Mouse (Mus musculus) limb, embryonic 13.5 days (tissue): ENCODE measurements around the gene Aldh9a1. TPM values are rescaled to one million over a fixed set of nuclear protein-coding genes. Genes with fewer than 3 reads are reported as not detected.

Source experiments
- ATAC-seq: fragments of 200-750 bp; cut with Nextera tagmentation; 2 replicates; pipeline ENCODE4 v1.8.0; 2017; ENCODE audit warnings: low read depth, moderate number of reproducible peaks, moderate TSS enrichment; ENCODE audit not compliant: low FRiP score
- H3K27ac ChIP-seq: fragments of 300-500 bp; sonication (generic); 2 replicates; pipeline ENCODE4 v1.5.1; 2015; ENCODE audit warnings: inconsistent platforms, mild to moderate bottlenecking, moderate library complexity
- H3K27me3 ChIP-seq: fragments of 300-500 bp; sonication (generic); 2 replicates; pipeline ENCODE4 v1.6.1; 2015; ENCODE audit warnings: mild to moderate bottlenecking, inconsistent platforms
- H3K36me3 ChIP-seq: fragments of 300-500 bp; sonication (generic); 2 replicates; pipeline ENCODE4 v1.6.1; 2015; ENCODE audit warnings: inconsistent platforms, mild to moderate bottlenecking, moderate library complexity
- H3K4me1 ChIP-seq: fragments of 300-500 bp; sonication (generic); 2 replicates; pipeline ENCODE4 v1.6.1; 2015; ENCODE audit warnings: inconsistent platforms
- H3K4me2 ChIP-seq: fragments of 300-500 bp; sonication (generic); replicated peaks from 2 replicates; pipeline ENCODE4 v1.6.1; 2015; ENCODE audit warnings: inconsistent platforms, mild to moderate bottlenecking, moderate library complexity
- H3K4me3 ChIP-seq: fragments of 300-500 bp; sonication (generic); 2 replicates; pipeline ENCODE4 v1.5.1; 2015; ENCODE audit warnings: moderate library complexity, mild to moderate bottlenecking, inconsistent platforms
- H3K9ac ChIP-seq: fragments of 300-500 bp; sonication (generic); 2 replicates; pipeline ENCODE4 v1.6.1; 2015; ENCODE audit warnings: mild to moderate bottlenecking, inconsistent platforms
- H3K9me3 ChIP-seq: fragments of 300-500 bp; sonication (generic); 2 replicates; pipeline ENCODE4 v1.6.1; 2016; ENCODE audit warnings: inconsistent platforms
- WGBS: fragments of 180-500 bp; shearing (Covaris S2); methylation state at CpG from one replicate; pipeline ENCODE4 v1.1.7; 2015; 5-methylcytosine and 5-hydroxymethylcytosine counted together
- polyA plus RNA-seq: library from polyadenylated mRNA; unstranded; fragments of >200 nt; fragmentation: Nextera tagmentation; extraction: Ambion mirVana; gene quantifications from 2 replicates; pipeline ENCODE4 v1.2.1, GENCODE M21; 2015

The Aldh9a1 gene
- polyA plus RNA-seq, 1 experiment from 2014 or later: 57.5 TPM

DNA sequence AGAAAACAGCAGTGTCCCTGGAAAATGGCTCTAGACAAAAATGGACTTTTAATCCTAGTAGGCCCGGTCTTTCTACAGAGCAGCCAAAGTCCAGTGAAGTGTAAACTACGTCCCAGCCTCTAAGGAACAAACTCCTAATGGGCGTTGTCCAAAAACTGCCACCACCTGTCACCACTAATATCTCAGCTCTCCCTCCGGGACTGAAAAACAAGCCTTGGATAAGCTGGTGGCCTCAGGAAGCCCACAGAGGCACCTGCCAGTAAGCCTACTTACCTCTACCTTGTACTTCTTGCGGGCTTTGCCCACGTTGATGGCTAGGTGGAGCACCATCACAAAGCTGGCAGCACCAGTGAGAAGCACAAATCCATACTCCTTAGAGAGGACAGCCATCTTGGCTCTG lies 28.2 kb downstream of the Aldh9a1 start:
- H3K4me2 ChIP-seq: no peak overlapping the region
- H3K27ac ChIP-seq: no peak overlapping the region
- H3K27me3 ChIP-seq: 0 out of 2 replicates have a peak, but pooled peaks cover 3% of the 10 kb centered on the region
- H3K9me3 ChIP-seq: no peaks in the 10 kb centered on the region
- no peak for ATAC-seq
- no peak overlapping the region for H3K9ac ChIP-seq
- H3K36me3 ChIP-seq: peaks cover 13% of the 10 kb centered on the region
- H3K4me1 ChIP-seq: peaks cover 3% of the 10 kb centered on the region; the same call in 1 of the 2 replicates
- 47% methylated on average over 6 of the region's 6 CpGs for WGBS
- no peak overlapping the region for H3K4me3 ChIP-seq

DNA sequence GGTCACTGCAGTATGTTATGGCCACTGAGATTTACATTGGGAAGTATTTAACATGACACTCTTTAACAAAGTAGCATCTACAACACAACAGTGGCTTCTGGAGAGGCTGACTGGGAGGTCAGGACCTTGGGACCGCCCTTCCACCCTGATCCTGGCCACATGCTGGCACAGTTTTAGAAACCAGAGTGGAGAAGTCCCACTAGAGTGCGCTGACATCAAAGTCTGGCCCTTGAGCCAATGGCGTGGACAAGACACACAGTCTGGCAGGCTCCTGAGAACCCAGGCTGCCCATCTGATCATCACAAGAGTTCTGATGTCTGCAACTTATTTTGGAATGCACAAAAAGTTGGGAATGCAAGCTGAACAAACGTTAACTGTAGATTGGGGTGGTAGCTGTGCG lies 30.0 kb downstream of the Aldh9a1 start:
- 71% methylated on average over 5 of the region's 5 CpGs for WGBS
- no peak overlapping the region for H3K9ac ChIP-seq
- H3K27ac ChIP-seq: no peak overlapping the region
- no peaks in the 10 kb centered on the region for H3K27me3 ChIP-seq
- ATAC-seq: no peak
- H3K4me3 ChIP-seq: no peak overlapping the region
- H3K4me1 ChIP-seq: peaks cover 3% of the 10 kb centered on the region; the same call in 1 of the 2 replicates
- no peaks in the 10 kb centered on the region for H3K9me3 ChIP-seq
- H3K4me2 ChIP-seq: no peak overlapping the region
- peaks cover 13% of the 10 kb centered on the region for H3K36me3 ChIP-seq

DNA sequence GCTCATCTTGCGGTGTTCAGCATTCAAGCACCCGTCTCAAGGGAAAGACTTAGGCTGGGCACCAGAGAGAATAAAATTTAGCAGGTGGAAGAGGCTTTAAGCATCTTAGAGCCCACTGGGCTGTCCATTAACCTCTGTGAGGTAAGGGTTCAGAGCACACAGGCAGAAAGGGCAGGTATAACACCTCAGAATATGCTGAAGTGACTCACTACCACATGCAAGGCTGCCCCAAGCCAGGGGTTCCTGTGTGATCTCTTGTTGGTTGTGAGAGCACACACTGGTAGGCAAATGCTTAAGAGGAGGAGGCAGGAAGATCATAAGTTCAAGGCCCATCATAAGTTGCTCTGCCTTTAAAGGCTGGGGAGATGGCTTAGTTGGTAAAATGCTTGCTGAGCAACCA lies 30.4 kb downstream of the Aldh9a1 start:
- Histone ChIP-seq H3K27ac (no peak overlapping the region), H3K4me3 (no peak overlapping the region), H3K4me1 (peaks cover 3% of the 10 kb centered on the region; the same call in 1 of the 2 replicates), H3K4me2 (no peak overlapping the region), H3K9ac (no peak overlapping the region), H3K27me3 (no peaks in the 10 kb centered on the region), H3K9me3 (no peaks in the 10 kb centered on the region), H3K36me3 (peaks cover 13% of the 10 kb centered on the region)
- no peak for ATAC-seq
- 90% methylated on average over 2 of the region's 2 CpGs for WGBS

DNA sequence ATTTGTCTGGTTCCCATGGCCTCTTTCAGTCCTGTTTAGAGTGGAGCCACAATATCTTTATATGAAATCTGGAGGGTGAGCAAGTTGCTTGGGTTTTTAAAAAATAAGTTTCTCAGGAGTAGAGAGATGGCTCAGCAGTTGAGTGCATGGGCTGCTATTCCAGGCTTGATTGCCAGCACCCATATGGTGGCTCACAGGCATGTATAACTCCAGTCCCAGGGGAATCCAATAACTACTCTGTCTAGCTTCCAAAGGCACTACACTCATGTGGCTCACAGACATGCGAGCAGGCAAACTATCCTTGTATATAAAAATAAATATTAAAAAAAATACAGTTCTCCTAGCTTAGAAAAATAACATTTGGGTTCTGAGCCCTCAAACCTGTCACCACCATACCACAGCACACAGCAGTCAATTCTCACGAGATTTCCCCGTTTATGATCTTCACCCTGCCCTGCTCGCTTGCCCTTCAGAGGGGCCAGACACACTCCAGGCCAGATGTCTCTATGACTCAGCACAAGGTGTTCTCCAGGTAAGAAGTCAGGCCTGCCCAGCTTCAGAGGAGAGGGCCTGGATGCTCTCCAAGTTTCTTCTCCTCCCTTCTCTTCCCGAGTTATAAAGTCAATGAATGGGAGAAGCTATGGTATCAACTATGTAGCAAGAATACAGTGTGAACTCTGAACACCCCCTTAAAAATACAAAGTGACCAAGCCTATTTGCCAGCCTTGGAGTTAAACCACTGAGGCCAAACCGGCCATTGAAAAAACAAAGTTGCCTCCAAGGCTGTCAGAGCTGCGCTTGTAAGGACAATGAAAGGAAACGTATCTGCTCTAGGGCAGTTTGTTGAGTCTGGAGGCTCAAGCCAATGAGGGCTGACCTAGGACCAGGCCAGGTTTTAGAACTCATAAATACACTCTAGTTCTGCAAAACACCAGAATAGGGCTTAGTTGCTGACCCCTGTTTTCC lies 31.5 kb downstream of the Aldh9a1 start:
- no peak for ATAC-seq
- WGBS: 78% methylated on average over 8 of the region's 8 CpGs

DNA sequence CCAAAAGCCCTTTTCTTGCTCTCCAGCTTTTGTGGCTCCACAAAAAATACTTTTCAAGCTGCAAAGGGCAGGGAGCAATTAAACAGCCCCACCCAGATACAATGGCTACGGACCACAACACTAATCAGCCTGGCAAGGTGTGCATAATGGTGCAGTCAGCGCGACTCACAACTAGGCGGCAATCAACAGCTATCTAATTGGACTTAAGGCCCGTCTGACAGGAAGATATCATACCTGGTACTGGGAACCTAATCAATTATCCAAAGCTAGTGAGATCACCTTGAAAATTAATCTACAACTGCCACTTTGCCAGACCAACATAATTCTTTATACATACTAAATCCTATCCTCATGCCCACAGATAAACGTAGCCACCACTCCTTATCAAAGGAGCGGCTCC lies 32.5 kb downstream of the Aldh9a1 start:
- no peaks in the 10 kb centered on the region for H3K36me3 ChIP-seq
- H3K4me3 ChIP-seq: no peak overlapping the region
- no peak for ATAC-seq
- no peak overlapping the region for H3K27ac ChIP-seq
- peaks cover 3% of the 10 kb centered on the region; the same call in 1 of the 2 replicates for H3K4me1 ChIP-seq
- H3K9ac ChIP-seq: no peak overlapping the region
- whole genome bisulfite sequencing: 81% methylated on average over 7 of the region's 7 CpGs
- H3K9me3 ChIP-seq: no peaks in the 10 kb centered on the region
- no peaks in the 10 kb centered on the region for H3K27me3 ChIP-seq
- no peak overlapping the region for H3K4me2 ChIP-seq

More for the DNA sequence above, 31.5 kb downstream of the Aldh9a1 start:
- Histone ChIP-seq H3K27ac (no peak overlapping the region), H3K27me3 (no peaks in the 10 kb centered on the region), H3K4me3 (no peak overlapping the region), H3K36me3 (peaks cover 3% of the 10 kb centered on the region), H3K9me3 (no peaks in the 10 kb centered on the region), H3K4me1 (peaks cover 3% of the 10 kb centered on the region; the same call in 1 of the 2 replicates), H3K4me2 (no peak overlapping the region), H3K9ac (no peak overlapping the region)

DNA sequence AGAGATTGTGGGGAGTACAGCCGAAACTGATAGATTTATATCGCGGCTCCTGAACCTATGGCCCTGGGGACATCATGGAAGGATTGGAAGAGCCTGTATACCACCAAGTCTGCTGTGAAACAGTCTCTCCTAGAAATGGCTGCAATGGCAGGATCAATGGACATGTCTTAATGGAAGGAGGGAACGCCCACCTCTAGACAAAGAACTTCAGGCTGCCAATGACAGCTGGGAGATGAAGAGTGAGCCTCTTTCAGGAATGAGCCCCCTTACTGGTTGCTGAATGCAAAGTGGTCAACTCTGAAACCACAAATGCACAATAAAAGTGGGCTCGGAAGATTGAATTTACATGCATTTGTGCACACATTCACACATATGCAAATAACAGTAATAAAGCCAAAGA lies 33.0 kb downstream of the Aldh9a1 start:
- Histone ChIP-seq H3K36me3 (no peaks in the 10 kb centered on the region), H3K4me3 (no peak overlapping the region), H3K9me3 (no peaks in the 10 kb centered on the region), H3K4me2 (no peak overlapping the region), H3K9ac (no peak overlapping the region), H3K27ac (no peak overlapping the region), H3K4me1 (peaks cover 2% of the 10 kb centered on the region; the same call in 1 of the 2 replicates), H3K27me3 (no peaks in the 10 kb centered on the region)
- ATAC-seq: no peak
- 95% methylated on average over 5 of the region's 5 CpGs for WGBS

DNA sequence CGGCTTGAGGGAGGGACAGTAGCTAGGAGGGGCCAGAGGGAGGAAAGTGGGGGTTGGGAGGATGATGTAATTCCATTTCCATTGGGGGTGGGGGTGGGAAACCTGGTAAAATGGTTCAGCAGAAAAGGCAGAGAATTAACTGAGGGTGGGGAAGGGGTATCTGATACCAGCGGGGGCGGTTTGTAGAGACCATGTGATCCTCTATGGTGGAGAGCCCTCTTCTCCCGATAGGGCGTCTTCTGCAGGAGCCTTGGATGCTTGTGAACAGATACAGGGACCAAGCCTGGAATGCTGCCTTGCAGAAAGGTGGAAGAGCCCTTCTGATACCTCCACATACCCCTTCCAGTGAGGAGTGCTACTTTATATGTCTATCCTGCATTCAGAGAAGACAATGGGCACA lies 33.4 kb downstream of the Aldh9a1 start:
- no peak overlapping the region for H3K4me3 ChIP-seq
- H3K9me3 ChIP-seq: no peaks in the 10 kb centered on the region
- no peak overlapping the region for H3K27ac ChIP-seq
- no peak overlapping the region for H3K4me2 ChIP-seq
- H3K9ac ChIP-seq: no peak overlapping the region
- H3K36me3 ChIP-seq: no peaks in the 10 kb centered on the region
- ATAC-seq: no peak
- peaks cover under 1% of the 10 kb centered on the region; the same call in 1 of the 2 replicates for H3K27me3 ChIP-seq
- 86% methylated on average over 5 of the region's 5 CpGs for WGBS
- H3K4me1 ChIP-seq: no peaks in the 10 kb centered on the region

DNA sequence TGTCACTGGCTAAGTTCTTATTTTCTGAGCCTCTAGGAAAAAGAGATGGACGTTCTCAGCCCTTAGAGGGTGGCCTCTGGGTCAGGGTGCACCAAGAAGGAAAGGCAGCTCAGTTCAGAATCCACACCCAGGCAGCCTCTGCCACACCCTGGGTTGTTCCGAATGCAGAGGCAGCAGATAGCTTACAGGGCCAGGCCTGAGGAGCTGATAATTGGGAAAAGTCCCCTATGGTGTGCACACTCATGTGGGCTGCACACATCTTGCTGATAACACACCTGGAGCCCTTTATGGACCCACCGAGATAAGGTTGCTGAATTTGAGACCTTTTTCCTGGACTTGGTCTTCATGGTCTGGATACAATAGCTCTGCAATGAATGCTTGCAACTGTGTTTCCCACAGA lies 34.4 kb downstream of the Aldh9a1 start:
- no peak overlapping the region for H3K4me2 ChIP-seq
- H3K27ac ChIP-seq: no peak overlapping the region
- 62% methylated on average over 3 of the region's 3 CpGs for WGBS
- H3K9ac ChIP-seq: no peak overlapping the region
- ATAC-seq: no peak
- no peaks in the 10 kb centered on the region for H3K36me3 ChIP-seq
- no peak overlapping the region for H3K4me3 ChIP-seq
- H3K9me3 ChIP-seq: no peaks in the 10 kb centered on the region
- H3K27me3 ChIP-seq: peaks cover 5% of the 10 kb centered on the region; the same call in 1 of the 2 replicates
- no peaks in the 10 kb centered on the region for H3K4me1 ChIP-seq

DNA sequence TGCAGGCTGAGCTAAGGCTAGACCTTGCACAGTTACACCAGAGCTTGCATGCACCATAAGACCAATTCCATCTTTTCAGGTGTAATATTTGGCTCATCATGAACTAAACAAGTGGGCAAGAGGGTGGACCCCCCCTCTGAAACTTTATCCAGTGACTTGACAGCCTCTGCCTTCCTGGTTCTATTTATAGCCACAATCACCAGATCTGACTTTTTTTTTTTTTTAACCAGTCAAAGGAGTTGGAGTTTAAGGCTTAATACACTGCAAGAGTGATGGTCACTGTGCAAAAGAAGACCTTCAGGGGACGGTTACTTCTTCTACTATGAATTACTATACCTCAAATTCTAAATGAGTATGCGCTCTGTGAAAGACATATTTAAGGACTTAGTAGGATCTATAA lies 35.4 kb downstream of the Aldh9a1 start:
- Histone ChIP-seq H3K27me3 (peaks cover 5% of the 10 kb centered on the region; the same call in 1 of the 2 replicates), H3K4me1 (no peaks in the 10 kb centered on the region)
- ATAC-seq: no peak

DNA sequence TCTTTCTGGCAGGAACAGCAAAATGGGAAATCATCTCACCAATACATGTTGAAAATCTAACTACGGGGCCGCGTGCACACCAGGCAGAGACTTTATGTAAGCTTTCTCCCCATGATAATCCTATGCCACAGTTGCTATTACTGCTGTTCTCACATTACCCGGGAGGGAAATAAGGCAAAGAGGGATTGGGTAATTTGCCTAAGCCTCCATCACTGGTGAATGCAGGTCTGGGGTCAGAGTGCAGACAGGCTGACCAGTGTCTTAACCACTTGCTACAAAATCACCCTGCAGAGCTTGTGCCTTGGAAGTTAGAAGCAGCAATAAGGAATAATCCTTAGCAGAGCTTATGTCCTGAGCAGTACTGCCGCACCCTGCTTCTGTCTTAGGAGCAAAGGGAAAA lies 35.8 kb downstream of the Aldh9a1 start:
- WGBS: 65% methylated on average over 5 of the region's 5 CpGs
- Histone ChIP-seq H3K4me1 (no peaks in the 10 kb centered on the region), H3K36me3 (no peaks in the 10 kb centered on the region), H3K9ac (no peak overlapping the region), H3K4me2 (no peak overlapping the region), H3K4me3 (no peak overlapping the region), H3K9me3 (no peaks in the 10 kb centered on the region), H3K27me3 (peaks cover 5% of the 10 kb centered on the region; the same call in 1 of the 2 replicates), H3K27ac (no peak overlapping the region)
- no peak for ATAC-seq

More for the DNA sequence above, 35.4 kb downstream of the Aldh9a1 start:
- Histone ChIP-seq H3K36me3 (no peaks in the 10 kb centered on the region), H3K4me2 (no peak overlapping the region), H3K4me3 (no peak overlapping the region), H3K27ac (no peak overlapping the region), H3K9ac (no peak overlapping the region), H3K9me3 (no peaks in the 10 kb centered on the region)
- 87% methylated on average over 2 of the region's 2 CpGs for WGBS

DNA sequence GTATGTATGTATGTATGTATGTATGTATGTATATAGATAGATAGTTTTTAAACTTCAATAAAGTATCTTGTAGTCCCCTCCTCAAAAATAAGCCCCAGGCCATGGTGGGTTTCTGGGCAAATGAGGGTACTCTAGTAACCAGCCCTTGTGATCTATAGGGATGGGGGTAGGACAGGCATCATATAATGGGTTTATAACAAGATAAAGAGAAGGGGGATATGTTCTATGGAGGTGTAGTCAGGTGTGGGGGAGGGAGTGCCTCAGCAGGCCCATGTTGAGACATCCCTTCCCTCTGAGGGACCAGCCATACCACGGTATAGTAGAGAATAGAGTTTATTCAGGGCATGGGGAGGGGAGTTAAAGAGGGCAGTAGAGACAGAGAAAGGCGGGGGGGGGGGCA lies 36.7 kb downstream of the Aldh9a1 start:
- no peak overlapping the region for H3K9ac ChIP-seq
- H3K36me3 ChIP-seq: no peaks in the 10 kb centered on the region
- H3K9me3 ChIP-seq: no peaks in the 10 kb centered on the region
- no peak overlapping the region for H3K4me2 ChIP-seq
- no peak for ATAC-seq
- H3K27me3 ChIP-seq: peaks cover 10% of the 10 kb centered on the region; the same call in 1 of the 2 replicates
- WGBS: 47% methylated on average over 1 of the region's 2 CpGs
- H3K27ac ChIP-seq: no peak overlapping the region
- H3K4me3 ChIP-seq: no peak overlapping the region
- H3K4me1 ChIP-seq: no peaks in the 10 kb centered on the region

DNA sequence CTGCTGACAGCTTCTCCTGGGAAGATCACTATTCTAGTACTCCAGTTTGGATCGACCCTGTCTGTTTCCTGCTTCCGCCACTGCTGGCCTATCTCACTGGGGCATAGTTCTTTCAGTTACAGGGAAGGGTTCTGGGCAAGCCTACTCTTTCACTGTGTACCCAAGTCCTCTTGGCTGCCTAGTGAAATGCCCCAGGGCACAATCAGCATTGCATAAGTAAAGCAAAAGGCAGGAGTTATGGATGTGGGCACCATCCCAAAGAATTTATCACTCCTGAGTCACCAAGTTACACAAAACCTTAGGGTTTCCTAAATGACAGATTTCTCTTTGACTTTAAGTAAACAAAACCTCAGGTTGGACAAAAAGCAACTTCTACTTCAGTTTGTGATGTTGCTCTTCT lies 37.5 kb downstream of the Aldh9a1 start:
- Histone ChIP-seq H3K4me2 (no peak overlapping the region), H3K36me3 (no peaks in the 10 kb centered on the region), H3K27ac (no peak overlapping the region), H3K27me3 (peaks cover 15% of the 10 kb centered on the region), H3K9me3 (no peaks in the 10 kb centered on the region), H3K4me1 (no peaks in the 10 kb centered on the region), H3K4me3 (no peak overlapping the region), H3K9ac (no peak overlapping the region)
- 62% methylated on average over 2 of the region's 2 CpGs for WGBS
- ATAC-seq: no peak
